Mouse (Mus musculus): ENCODE measurements around the gene Ppp1r13l. TPM values are rescaled to one million over a fixed set of nuclear protein-coding genes. Genes with fewer than 3 reads are reported as not detected.

Gene Ppp1r13l
- total RNA-seq, 1 experiment from 2014 or later, result 8.3 TPM

DNA sequence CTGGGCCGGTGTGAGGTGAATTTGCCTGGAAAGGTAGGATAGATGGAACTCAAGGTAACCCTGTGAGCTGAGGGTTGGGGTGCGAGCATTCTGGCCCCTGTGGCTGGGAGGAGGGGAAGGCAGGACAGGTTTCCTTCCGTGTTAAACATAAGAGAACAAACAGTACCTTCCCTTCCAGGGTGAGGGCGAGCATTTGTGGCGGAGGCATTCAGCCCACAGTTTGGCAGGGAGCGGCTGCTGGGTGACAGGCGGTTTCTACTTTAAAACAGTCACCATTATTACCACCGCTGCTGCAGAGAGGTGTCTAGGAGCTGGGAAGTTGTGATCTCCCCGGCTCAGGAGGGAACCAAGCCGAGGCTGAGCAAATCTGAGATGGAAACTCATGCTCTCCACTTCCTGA lies 22.4 kb upstream of the Ppp1r13l start:
- no peak for DNase-seq

DNA sequence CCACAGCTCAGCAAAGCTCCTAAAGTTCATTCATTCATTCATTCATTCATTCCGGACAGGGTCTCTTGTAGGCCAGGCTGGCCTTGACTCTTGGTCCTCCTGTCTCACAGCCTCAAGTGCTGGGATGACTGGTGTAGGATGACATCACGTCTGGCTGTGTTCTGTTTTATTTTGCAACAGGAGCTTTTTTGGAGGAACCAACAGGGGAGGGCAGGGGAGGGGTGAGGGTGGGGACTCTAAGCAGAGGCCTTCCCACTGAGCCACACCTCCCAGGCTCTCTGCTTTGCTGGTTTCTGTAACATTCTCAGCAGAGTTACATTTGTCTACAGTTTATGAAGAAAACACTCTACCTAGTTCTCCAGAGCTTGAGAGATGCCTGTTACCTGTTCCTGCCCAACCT lies 21.5 kb upstream of the Ppp1r13l start:
- DNase-seq, result no peak

DNA sequence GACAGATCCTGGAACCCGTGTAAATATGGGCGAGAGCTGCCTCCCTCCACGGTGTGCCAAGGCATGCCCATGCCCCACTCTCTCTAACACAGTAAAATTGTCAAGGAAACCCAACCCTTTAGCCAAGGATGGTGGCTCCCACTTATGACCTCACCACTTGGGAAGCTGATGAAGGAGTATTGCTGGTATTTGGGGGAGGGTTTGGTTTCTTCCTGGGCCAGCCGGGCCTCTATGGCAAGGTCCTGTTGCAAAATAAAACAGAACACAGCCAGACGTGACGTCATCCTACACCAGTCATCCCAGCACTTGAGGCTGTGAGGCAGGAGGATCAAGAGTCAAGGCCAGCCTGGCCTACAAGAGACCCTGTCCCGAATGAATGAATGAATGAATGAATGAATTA lies 21.0 kb upstream of the Ppp1r13l start:
- peak; percentile 46 for DNase-seq

DNA sequence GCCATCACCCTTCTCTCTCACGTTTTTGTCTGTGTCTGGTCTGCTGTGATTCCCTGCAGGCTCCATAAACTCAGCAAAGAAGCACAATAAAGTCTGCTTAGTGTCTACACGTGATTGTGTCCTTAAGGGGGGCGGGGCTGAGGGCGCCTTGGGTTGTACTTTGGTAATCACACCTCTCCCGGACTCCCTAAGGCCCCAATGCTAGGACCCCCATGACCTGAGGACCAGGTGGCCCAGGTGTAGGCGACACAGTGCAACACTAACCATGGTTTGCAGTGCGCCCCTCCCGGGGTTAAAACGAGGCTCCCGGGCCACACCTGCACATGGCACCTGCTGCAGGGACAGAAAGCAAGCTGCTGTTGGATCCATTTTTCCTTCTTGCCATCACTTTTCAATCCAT lies 18.3 kb upstream of the Ppp1r13l start:
- no peak for DNase-seq

DNA sequence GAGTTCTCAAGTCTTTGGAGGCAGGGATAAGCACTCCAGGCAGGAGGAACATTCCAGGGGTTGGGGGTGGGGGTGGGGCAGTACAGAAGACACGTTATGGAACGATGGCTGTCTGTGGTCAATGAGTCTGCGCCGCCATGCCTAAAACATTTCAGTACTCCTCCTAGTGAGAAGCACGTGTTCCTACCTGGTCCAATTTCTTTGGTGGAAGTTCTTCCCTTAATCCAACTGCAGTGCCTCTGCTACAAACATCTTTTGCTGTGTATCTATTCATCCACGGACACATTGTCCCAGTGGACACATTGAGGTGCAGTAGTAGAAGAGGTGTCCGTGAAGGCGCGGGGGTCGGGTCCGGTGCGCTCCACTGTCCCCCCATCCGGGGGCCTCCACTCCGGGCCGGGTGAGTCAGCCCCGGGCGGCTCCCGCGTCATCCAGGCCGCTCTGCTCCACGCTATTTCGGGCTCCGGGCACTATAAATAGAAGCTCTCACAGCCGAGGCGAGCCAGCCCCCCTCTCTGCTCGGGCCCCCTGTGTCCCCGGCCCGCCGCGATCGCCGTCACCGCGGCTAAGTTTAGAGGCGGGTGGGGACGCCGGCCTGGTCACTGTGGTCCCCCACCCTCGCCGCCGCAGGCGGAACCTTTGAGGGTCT lies 17.7 kb upstream of the Ppp1r13l start:
- peak; percentile 48 for DNase-seq

DNA sequence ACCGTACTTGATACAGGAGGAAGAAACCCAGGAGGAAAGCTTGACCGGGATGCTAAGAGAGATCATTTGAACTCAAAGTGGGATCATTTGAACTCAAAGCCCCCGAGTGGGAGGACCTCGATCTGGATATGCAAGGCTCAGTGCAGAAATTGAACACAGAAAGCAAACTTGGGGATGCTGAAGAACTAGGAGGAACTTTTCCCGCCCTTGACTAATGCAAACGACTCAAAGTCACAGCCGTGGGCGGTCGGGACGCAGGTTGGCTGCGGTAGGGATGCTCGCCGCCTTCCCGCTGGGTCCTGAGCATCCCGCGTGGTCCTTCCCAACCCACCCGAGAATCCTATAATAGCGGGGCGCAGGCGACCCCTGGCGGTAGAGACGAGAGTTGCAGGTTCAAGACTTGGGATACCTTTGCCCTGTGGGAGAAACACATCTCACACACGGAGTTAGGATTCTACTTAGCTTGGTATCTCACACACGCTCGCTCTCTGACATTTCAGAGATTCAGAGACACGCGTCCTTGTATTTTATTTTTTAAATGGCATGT lies 17.0 kb upstream of the Ppp1r13l start:
- peak; percentile 90 for DNase-seq

DNA sequence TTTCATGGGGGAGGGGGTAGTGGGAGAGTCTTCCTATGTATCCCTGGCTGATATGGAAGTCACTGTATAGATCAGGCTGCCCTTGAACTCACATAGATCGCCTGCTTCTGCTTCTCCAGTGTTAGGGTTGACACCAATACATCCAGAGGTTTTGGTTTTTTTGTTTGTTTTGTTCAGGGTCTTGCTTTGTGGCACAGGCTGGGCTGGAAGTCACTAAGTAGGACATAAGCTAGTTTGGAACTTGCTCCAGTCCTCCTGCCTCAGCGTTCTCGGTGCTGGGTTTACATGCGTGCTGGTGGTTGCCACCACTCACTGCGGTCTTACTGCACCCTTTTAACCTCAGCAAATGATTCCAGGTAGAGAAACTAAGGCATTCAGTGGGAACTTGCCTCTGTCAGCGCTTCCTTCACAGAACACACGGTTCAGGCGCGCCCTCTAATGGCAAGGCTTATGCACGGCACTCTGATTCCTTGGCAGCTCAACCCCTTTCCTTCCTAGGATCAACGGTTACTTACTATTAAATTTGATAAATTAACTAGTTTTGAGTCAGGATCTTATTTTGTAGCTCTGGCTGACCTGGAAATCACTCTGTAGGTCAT lies 16.2 kb upstream of the Ppp1r13l start:
- DNase-seq, result peak; percentile 81

DNA sequence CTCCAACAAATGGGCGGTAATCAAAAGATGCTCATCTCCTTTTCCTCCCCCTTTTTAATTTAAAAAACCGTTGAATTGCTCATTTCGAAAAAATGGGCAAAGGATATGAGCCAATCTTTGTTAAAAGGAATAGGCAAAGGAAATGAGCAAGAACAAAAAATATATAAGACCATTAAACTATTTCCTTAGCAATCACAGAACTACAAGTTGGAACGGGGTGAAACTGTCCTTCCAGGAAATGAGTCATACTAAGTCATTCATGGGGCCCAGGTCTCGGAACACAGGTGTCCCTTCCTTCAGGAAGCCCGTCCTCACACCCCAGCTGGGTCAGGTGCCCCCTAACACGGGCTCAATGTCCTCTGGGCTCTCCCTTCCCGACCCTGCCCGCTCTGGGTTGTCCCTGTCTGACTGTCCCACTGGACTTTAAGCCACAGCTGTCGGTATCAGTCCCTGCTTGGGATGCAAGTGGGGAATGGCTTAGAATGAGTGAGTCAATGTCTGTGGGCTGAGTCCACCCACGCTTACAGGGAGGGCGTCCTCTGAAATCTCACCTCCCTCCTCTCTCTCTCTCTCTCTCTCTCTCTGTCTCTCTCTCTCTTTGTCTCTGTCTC lies 15.2 kb upstream of the Ppp1r13l start, which contains the start of gene Ercc1:
TSS of gene Ercc1 (plus strand) at position 542 of the 611 bp plus-strand sequence.
- DNase-seq, result no peak

DNA sequence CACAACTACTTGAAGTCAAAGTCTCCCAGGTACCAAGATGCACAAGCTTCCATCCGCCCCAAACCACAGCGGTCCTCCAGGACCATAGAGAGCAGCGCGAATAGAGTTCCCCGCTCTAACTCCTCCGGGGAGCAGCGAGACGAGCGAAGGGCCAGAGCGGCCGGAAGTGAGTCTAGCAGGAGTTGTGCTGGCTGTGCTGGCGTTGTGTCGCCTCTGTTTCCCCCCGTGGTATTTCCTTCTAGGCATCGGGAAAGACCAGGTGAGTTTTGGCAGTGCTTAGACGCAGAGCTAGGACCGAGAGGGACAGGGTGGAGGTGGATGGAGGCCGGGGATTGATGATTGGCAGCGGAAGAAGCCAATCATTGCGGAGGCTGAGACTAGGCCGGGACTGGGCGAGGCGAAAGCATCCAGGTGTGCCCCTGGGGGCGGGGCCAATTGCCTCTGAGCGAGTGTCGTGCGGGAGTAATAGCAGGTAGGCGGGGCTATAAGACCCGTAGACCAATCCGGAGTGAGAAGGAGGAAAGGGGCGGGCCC lies 14.5 kb upstream of the Ppp1r13l start:
- peak; percentile 96 for DNase-seq

DNA sequence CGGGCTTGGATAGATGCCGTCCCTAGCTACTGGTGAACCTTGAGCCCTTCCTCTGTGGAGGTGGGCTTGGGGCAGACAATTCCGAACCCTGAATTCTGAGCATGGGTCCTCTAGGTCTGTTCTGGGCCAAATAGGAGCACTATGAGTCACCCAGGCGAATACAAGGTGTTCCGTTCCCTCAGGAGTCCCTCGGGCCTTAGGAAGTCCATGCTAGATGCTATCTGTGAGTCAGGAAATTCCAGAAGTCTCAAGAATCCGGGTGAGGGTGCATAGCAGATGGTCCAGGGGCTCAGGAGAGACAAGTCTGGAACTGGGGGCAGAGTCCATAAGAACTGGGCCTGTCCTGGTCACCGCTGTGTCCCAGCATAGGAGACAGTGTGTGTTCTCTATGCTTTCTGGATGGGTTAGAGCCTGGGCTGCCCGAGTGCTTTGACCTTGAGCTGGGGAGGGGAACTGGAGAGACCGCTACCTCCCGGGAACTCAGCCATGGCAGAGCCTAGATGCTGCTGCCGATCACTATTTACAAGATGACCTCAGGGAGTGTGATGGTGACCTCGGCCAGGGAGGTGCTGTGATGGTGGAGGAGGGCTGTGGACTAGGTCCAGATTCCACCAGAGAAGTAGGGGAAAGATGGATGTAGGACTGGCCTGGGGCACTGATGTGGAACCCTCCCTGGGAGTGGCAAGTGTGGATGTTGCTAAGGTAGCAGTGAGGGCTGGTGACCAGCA lies 10.2 kb upstream of the Ppp1r13l start:
- DNase-seq, result no peak

DNA sequence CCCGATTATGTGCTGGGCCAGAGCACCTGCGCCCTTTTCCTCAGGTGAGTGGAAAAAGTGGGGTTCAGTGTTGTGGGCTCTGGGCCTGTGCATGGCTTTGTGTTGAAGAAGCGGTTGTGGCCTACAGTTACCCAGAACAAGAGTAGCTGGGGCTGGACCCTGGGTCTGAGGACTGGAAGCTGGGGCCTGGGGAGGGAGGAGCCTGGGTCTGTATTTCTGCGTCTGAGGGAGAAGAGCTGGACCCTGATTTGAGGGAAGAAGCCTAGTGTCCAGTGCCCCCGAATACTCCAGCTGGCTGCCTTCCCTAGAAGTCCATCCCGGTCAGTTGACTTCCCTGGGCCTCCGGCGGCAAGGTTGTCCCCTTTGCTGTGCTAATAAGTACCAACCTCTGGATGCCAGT lies 9.3 kb upstream of the Ppp1r13l start:
- no peak for DNase-seq

DNA sequence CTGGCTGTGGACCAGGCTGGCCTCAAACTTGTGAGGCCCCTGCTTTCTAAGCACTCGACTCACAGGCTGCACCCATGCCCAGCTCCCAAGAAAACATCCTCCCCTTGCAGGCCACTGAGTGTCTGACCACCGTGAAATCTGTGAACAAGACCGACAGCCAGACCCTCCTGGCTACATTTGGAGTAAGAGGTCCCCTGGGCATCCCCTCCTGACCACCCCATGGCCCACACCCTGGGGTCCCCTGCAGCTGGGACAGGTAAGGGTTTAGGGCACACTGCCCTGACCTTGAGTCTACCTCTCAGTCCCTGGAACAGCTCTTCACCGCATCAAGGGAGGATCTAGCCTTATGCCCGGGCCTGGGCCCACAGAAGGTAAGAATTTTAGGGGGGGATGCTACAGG lies 4.6 kb upstream of the Ppp1r13l start:
- DNase-seq, result no peak

DNA sequence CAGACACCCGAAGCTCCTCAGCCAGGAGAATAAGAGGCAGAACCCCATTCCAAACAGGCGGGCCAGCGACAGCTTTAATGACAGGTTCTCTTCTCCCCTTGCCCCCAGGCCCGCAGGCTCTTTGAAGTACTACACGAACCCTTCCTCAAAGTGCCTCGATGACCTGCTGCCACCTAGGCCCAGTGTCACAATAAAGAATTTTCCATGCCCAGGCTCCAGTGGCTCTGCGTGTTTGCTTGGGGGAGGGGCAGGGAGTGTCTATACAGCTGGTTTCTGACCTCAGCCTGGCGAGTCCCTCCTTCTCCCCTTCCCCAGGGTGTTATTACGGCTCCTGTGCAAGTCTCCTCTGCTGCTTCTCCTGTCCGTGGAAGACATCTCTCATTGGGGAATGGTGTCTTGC lies 3.2 kb upstream of the Ppp1r13l start:
- no peak for DNase-seq

DNA sequence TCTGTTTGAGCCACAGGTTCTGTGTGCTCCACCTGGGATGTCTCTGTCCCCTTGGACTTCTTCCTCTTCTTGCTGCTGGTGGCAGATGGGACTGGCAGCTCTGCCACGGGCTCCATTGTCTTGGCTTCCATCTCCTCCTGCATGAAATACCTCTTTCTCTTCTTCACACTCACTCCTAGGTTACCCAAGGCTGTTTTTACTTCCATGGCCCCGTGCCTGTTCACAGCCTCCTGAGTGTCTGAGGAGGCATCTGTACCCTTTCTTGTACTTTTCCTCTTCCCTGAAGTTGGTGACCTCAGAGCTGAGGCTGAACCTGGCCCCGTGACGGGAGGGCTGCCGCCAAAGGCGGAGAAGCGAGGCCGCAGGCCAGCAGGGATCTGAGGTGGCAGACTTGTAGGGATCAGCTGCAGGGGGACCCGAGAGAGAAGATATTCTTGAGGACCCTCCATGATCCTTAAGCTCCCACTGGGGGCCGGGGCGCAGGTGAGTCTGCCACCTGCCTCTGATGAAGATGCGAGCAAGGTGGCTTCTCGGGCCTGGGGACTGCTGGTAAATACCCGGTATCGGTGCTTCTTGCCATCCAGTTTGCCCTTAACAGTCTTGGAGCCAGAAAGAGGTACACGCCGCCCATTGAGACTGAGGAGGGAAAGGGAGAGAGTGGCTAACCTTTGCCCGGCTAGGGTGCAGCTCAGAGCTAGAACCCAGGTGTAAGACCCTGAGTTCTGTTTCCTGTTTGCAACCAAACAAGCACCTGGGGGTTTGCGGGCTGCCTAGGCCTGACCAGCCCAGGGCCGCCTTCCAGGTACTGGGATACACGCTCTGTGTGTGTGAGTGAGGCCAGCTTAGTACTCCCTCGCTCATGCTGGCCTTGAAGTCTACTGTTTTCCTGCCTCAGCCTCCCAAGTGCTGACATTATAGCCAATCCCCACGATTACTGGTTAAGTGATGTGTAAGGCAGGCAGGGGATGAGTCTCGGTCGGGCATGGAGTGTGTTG lies 1.9 kb upstream of the Ppp1r13l start:
- DNase-seq, result no peak

DNA sequence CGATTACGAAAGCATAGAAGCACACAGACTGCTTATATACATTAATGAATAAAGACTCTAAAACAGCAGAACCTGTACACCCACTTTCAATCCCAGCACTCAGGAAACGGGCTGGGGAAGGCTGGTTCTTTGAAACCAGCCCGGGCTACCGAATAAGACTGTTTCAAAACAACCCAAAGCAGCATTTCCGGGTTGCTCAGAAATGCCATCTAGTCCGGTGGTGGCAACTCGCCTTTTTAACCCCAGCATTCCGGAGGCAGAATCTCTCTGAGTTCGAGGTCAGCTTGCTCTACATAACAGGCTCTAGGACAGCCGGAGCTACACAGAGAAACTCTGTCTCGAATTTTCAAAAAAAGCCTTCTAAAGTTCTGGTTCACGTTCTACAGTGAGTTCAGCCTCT lies 915 bp upstream of the Ppp1r13l start:
- no peak for DNase-seq

DNA sequence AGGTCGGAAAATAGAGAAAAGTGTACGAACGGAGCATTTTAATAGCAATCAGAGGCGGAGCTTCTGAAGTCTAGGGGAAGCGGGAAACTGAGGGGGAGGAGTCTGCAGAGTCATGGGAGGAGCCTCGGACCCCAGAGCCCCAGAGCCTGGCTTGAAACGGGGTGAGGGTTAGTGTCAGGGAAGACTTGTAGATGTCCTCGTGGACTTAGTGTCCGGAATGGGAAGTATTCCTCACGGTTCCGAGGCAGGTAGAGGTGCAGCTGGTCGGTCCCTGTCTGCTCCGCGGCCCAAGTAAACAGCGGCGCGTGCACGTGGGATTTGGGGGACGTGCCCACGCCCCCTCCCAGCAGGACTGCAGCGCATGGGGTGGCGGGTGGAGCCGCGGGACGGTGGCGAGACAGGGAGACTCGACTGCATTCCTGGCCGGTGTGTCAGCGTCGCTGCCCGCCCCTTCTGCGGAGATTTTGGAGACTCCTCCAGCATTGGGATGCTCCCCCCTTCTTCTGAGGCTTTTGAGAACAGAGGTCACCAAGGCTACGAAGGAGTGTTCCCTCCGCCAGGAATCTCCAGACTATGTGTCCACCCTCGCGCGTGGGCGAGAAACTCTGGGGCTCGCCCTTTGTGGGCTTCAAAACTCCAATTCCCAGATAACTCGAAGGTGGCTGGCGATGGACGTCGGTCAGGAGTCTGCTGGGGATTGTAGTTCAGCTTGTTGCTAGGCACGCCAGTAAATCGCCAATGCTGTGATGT lies 518 bp downstream of the Ppp1r13l start:
- DNase-seq, result peak; percentile 83

DNA sequence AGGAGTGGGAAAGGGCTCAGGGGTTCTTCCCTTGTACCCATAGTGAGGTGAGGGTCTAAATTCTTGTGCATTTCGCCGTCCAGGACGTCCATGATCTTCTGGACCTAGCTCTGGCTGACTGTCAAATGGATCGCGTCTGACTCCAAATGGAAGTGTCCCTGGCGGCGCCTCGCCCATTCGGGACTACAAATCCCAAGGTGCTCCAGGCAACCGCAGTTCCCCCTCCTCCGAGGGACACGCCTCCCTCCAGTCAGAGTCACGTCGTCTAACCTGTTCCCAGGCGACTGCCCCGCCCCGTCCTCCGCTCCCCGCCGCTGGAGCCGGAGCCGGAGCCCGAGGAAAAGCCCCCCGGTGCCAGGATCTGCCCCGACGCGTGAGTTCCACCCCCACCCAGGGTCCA lies 1.4 kb downstream of the Ppp1r13l start:
- peak; percentile 95 for DNase-seq

DNA sequence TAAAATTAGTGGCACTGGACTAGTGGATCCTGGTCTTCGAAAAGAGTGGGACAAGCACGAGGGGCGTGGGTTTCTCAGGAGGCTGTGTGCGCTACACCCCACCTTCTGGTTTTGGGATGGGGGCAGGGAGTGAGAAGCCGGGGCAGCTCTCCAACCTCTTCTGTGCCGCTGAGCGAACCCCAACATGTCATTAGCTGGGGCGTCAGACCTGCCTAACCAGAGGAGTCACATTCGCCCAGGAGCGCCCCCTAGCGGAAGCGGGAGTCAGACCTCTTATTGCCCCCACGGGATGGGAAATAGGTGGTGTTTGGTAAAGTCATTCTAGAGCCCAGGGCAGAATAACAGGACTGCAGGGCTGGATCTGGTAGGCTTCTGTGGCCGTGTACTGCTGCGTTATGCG lies 2.2 kb downstream of the Ppp1r13l start:
- DNase-seq, result peak; percentile 89

DNA sequence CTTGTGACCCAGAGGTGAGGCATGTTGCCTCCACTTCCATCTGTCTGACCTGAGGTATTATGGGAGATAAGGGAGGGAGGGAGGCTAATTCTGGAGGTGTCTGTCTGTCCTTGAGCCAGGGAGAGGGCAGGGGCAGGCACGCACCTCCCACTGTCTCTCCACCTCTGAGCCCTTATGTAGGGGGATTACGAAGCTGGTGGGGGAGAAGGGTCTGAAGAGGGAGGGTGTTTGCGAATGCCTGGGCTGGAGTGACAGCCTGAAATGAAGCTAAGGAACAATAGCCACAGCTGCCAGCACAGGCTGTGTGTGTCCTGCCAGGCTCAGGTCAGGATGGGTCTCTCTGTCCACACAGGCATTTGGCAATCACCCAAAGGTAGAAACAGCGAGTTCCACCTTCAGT lies 2.7 kb downstream of the Ppp1r13l start:
- DNase-seq, result no peak

DNA sequence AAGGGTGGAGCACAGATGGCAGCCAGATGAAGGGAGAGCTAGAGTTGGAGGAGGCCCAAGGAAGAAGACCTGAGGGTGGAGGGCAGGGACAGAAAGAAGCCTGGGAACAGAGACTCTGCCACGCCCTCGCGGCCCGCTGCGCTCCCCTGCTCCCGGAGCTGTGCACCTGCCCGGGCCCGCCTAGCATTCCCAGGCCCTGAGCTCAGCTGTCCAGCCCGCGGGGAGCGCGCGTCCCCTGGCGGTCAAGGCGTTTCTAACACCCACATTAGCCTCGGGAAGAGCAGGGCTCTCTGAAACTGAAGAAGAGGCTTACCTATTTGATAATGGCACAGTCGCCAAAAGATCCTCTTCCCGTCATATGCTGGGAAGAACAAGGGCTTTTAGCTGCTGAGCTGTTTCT lies 4.3 kb downstream of the Ppp1r13l start:
- DNase-seq, result peak; percentile 84

DNA sequence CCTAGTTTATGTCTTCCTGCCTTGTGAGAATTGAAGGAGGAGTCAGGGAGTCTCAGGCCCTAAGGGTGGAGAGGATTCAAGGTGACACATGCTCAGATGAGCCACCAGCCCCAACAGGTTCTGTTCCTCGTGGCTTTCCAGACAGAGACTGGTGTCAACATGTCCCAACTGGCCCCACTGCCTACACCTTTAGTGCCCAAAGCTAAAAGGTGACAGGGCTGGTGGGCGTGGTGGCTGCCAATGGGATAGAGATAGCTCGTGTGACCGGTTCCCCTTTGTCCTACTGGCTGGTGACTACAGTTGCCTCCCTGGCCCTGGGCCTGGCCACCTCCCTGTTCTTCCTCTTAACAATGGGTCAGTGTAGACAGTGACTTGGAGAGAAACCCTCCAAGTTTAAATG lies 5.8 kb downstream of the Ppp1r13l start:
- DNase-seq, result no peak

All from adrenal gland, postnatal 14 days (tissue).